Mouse (Mus musculus) common myeloid progenitor, adult 5-6 weeks (primary cell): Measurements from ENCODE around the gene Sema3g. TPM values are rescaled to one million over a fixed set of nuclear protein-coding genes. Genes with fewer than 3 reads are reported as not detected.

Experiments used
- ATAC-seq: replicated peaks from 2 replicates; pipeline ENCODE4 v1.8.0; 2016; ENCODE audit warnings: low read depth, mild to moderate bottlenecking, moderate TSS enrichment, inconsistent platforms; ENCODE audit not compliant: poor library complexity, severe bottlenecking
- total RNA-seq: library from RNA; stranded (forward); fragments of 200-1000, 187-1606 nt; gene quantifications from 2 replicates; pipeline ENCODE4 v1.2.3, GENCODE M21; 2017

The Sema3g gene
- total RNA-seq, 1 experiment from 2014 or later = not detected

DNA sequence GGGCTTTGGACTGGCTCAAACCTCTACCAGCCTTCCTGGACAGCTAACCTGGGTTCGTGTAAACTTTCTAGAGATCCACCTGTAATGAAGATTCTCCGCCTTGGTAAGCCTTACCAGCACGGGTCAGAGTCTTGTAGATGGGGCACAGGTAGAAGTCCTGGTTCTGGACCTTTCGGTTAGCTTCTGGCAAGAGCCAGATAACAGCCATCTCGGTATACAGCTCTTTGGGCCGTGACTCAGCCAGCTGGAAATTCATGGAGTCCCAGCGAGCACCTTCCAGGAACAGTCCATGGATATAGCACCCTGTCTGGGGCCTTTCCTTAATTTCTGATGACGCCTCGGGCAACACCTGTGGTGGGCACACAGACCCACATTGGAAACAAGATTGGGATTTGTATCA lies 43.3 kb downstream of the Sema3g start:
- no peak for ATAC-seq

DNA sequence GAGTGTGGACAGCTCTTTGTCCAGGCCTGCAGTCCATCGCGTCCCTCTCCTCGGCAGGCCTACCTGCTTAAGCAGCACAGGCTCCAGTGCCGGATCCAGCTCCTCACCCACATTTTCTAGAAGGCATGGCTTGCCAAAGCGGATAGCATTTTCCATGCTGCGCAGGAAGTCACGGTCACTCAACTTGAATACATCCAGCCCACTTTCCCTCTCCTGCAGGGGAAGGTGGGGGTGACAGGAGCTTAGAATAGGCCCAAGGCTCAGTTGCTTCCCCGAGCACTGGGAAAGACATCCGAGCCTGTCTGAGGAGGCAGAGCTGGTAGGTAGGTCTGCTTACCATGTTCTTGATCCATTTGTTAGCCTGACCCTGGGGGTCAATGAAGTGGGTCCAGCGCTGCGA lies 50.0 kb downstream of the Sema3g start:
- no peak for ATAC-seq

DNA sequence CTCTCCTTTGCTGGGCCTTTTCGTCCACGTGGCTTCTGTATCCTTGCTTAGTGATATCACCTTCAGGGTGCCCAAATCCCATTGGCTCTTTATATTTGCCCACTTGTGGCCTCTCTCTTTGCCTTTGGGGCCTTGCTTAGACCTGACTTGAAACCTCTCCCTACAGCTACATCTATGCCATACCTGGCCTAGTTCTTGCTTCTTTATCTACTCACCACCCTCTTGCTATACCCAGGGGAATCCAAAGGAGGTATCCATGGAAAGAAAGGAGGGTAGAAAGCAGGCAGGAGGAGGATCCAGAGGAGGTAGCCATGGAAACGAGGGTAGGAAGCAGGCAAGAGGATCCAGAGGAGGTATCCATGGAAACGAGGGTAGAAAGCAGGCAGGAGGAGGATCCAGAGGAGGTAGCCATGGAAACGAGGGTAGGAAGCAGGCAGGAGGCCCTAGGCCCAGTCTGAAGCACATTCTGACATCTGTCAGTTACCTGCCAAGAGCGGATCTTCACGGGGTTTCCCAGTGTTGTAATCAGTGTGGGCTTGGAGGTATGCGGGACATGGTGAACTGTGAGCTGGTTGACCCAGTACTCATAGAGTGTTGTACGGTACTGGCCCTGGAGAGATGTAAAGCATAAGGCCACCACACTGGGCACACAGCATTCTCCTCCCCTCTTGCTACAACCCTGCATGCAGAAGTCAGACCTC lies 50.8 kb downstream of the Sema3g start:
- no peak for ATAC-seq

DNA sequence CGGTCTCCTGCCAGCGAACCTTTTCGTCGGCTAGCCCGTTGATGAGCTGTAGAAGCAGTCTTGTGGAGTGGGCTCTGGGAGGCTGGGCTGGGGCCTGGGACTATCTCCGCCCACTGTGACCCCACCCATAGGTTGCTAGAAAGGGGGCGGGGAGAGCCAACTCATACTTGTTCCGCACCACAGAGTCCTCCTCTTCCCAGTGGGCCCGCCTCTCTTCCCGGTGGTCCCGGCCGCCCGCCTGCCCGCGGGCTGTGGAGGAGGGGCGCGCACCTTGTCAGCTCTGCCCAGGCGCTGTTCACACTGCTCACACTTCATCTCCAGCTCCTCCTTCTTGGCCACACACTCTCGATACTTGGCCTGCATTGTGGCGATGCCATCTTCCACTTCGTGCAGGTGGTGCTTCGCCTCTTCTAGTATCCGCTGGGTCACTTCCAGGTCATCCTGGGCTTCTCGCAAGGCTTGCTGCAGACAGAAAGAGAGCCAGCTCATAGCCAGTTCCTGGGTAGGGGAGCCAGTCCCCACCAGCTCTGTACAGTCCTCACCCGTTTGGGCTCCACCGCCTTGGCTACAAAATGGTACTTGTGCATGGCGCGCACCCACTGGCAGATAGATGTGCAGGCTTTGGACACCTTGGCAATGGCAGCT lies 51.9 kb downstream of the Sema3g start:
- peak; percentile 78 for ATAC-seq

DNA sequence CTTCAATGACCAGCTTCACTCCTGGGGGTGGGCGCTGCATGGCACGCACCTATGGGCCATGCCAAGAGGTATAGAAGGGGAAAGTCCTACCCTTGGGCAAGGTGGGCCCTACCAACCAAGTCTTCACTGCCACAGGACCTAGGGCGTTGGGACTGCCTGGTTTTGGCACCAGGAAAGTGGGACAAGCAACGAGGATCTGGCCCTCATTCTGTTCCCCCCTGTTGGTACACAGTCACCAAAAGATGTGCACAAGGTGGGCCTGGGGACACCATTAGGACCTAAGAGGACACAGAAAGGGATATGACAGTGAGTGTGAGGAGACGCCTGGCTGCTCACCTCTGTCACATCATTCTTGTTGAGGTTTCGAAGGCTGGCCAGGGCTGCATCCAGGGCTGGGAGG lies 53.5 kb downstream of the Sema3g start:
- ATAC-seq = no peak

DNA sequence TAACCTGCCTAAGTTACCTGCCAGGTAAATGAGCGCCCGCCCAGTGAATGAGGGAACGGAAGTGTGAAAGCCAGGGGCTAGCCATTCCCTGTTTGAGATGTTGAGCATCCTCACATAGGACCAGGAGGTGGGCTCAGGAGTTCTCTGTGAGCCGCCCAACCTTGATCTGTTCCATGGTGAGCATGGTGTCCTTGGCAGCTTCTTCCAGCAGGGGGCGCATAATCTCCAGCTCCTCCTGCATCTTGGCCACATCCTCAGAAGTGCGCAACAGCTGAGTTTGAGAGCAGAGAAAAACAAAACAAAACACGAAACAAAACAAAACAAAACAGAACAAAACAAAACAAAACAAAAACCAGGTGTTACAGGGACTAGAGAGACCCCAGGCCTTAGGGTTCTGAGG lies 54.5 kb downstream of the Sema3g start:
- ATAC-seq = peak; percentile 75

Other genes starting within 250 kb of the Sema3g start
- gene Glt8d1, start 216.5 kb upstream of the Sema3g start, total RNA-seq = 20.5 and 36.3 TPM in 2 replicates
- 82.0 and 94.8 TPM in 2 replicates for gene Spcs1, start 216.2 kb upstream of the Sema3g start, total RNA-seq
- gene Pbrm1, start 198.7 kb upstream of the Sema3g start, total RNA-seq = 83.0 and 120 TPM in 2 replicates
- 438 and 468 TPM in 2 replicates for gene Gnl3, start 198.7 kb upstream of the Sema3g start, total RNA-seq
- 23.6 and 45.1 TPM in 2 replicates for gene Smim4, start 88.9 kb upstream of the Sema3g start, total RNA-seq
- gene Nt5dc2, start 86.8 kb upstream of the Sema3g start, total RNA-seq = 88.3 and 112 TPM in 2 replicates
- gene Stab1, start 49.2 kb upstream of the Sema3g start, total RNA-seq = not detected in 2 replicates
- gene Tnnc1, start 9.5 kb upstream of the Sema3g start, total RNA-seq = not detected in 2 replicates
- gene Nisch, start 914 bp upstream of the Sema3g start, total RNA-seq = 82.3 and 114 TPM in 2 replicates
- 15.6 and 16.7 TPM in 2 replicates for gene Phf7, start 33.5 kb downstream of the Sema3g start, total RNA-seq
- gene Bap1, start 33.6 kb downstream of the Sema3g start, total RNA-seq = 39.8 and 64.6 TPM in 2 replicates
- 0.10 and 0.23 TPM in 2 replicates for gene Dnah1, start 106.0 kb downstream of the Sema3g start, total RNA-seq
- gene Capn7, start 118.8 kb downstream of the Sema3g start, total RNA-seq = 53.2 and 59.4 TPM in 2 replicates
- gene Sh3bp5, start 218.2 kb downstream of the Sema3g start, total RNA-seq = 4.0 and 6.2 TPM in 2 replicates